Mouse (Mus musculus) embryonic facial prominence, embryonic 15.5 days (tissue): ENCODE measurements around the gene Cenpb. TPM values are rescaled to one million over a fixed set of nuclear protein-coding genes. Genes with fewer than 3 reads are reported as not detected.

Source experiments
- ATAC-seq: fragments of 200-750 bp; cut with Nextera tagmentation; 2 replicates; pipeline ENCODE4 v1.8.0; 2017; ENCODE audit warnings: low read depth, moderate TSS enrichment; ENCODE audit not compliant: insufficient number of reproducible peaks, low FRiP score, low TSS enrichment
- H3K27ac ChIP-seq: fragments of 300-500 bp; sonication (generic); replicated peaks from 2 replicates; pipeline ENCODE4 v1.5.1; 2015; ENCODE audit warnings: mild to moderate bottlenecking, inconsistent platforms
- H3K27me3 ChIP-seq: fragments of 300-500 bp; sonication (generic); 2 replicates; pipeline ENCODE4 v1.6.1; 2015; ENCODE audit warnings: inconsistent platforms
- H3K36me3 ChIP-seq: fragments of 300-500 bp; sonication (generic); 2 replicates; pipeline ENCODE4 v1.6.1; 2015; ENCODE audit warnings: mild to moderate bottlenecking, inconsistent platforms
- H3K4me1 ChIP-seq: fragments of 300-500 bp; sonication (generic); 2 replicates; pipeline ENCODE4 v1.6.1; 2015; ENCODE audit warnings: inconsistent platforms
- H3K4me2 ChIP-seq: fragments of 300-500 bp; sonication (generic); replicated peaks from 2 replicates; pipeline ENCODE4 v1.6.1; 2015; ENCODE audit warnings: mild to moderate bottlenecking, inconsistent platforms
- H3K4me3 ChIP-seq: fragments of 300-500 bp; sonication (generic); replicated peaks from 2 replicates; pipeline ENCODE4 v1.5.1; 2015; ENCODE audit warnings: mild to moderate bottlenecking, inconsistent platforms
- H3K9ac ChIP-seq: fragments of 300-500 bp; sonication (generic); 2 replicates; pipeline ENCODE4 v1.6.1; 2015; ENCODE audit warnings: inconsistent platforms
- H3K9me3 ChIP-seq: fragments of 300-500 bp; sonication (generic); replicated peaks from 2 replicates; pipeline ENCODE4 v1.6.1; 2016; ENCODE audit warnings: inconsistent platforms
- WGBS: fragments of 180-500 bp; shearing (Covaris S2); methylation state at CpG from one replicate; pipeline ENCODE4 v1.1.7; 2015; 5-methylcytosine and 5-hydroxymethylcytosine counted together
- polyA plus RNA-seq: library from polyadenylated mRNA; unstranded; fragments of >200 nt; fragmentation: Nextera tagmentation; extraction: Ambion mirVana; gene quantifications from 2 replicates; pipeline ENCODE4 v1.2.1, GENCODE M21; 2015

Gene Cenpb
- polyA plus RNA-seq, 1 experiment from 2014 or later, result 13.3 TPM

DNA sequence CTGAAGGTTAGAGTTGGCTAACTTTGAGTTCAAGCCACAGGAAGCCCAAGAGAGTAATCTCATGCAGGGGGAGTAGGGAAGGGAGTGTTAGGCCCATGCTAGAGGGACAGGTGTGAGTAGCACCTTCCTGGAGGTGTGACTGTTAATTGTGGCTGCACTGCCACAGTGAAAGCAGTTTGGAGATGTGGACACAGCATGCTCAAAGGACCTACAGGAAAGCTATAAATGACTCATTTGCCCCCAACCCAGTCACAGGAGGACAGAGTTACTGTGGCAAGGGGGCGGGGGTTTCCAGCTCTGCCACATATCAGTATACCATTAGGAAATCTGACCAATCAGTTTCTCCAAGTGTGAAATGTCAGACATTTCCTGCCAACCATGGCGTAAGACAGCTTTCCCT lies 34.3 kb downstream of the Cenpb start:
- H3K4me3 ChIP-seq, result no peak overlapping the region
- no peaks in the 10 kb centered on the region for H3K9me3 ChIP-seq
- no peak for ATAC-seq
- peaks cover 5% of the 10 kb centered on the region; the same call in 1 of the 2 replicates for H3K4me1 ChIP-seq
- peaks cover 83% of the 10 kb centered on the region for H3K36me3 ChIP-seq
- H3K9ac ChIP-seq, result no peak overlapping the region
- H3K4me2 ChIP-seq, result no peak overlapping the region
- 81% methylated on average over 2 of the region's 2 CpGs for WGBS
- H3K27ac ChIP-seq, result no peak overlapping the region
- H3K27me3 ChIP-seq, result no peaks in the 10 kb centered on the region

DNA sequence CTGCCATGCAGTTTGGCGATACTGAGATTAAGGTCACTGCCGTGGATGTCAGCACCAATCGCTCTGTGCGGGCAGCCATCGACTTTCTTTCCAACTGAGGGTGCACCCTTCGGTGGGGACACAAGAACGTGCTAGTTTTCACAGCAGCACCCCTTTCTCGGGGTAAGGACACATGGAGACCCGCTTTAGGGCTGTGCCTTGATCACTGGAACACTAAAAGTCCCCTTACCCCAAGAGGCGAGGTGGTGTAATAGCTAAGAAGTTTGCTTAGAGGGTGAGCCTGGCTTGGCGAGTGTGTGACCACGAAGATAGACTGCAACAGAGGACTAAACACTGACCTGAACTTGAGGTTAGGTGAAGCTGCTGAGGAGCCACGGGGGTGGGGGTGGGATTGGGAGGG lies 34.7 kb downstream of the Cenpb start:
- peaks cover 83% of the 10 kb centered on the region for H3K36me3 ChIP-seq
- no peak for ATAC-seq
- no peak overlapping the region for H3K4me2 ChIP-seq
- WGBS, result 68% methylated on average over 13 of the region's 13 CpGs
- H3K4me3 ChIP-seq, result no peak overlapping the region
- no peaks in the 10 kb centered on the region for H3K9me3 ChIP-seq
- H3K27me3 ChIP-seq, result no peaks in the 10 kb centered on the region
- H3K4me1 ChIP-seq, result peaks cover 5% of the 10 kb centered on the region; the same call in 1 of the 2 replicates
- H3K9ac ChIP-seq, result no peak overlapping the region
- H3K27ac ChIP-seq, result no peak overlapping the region

DNA sequence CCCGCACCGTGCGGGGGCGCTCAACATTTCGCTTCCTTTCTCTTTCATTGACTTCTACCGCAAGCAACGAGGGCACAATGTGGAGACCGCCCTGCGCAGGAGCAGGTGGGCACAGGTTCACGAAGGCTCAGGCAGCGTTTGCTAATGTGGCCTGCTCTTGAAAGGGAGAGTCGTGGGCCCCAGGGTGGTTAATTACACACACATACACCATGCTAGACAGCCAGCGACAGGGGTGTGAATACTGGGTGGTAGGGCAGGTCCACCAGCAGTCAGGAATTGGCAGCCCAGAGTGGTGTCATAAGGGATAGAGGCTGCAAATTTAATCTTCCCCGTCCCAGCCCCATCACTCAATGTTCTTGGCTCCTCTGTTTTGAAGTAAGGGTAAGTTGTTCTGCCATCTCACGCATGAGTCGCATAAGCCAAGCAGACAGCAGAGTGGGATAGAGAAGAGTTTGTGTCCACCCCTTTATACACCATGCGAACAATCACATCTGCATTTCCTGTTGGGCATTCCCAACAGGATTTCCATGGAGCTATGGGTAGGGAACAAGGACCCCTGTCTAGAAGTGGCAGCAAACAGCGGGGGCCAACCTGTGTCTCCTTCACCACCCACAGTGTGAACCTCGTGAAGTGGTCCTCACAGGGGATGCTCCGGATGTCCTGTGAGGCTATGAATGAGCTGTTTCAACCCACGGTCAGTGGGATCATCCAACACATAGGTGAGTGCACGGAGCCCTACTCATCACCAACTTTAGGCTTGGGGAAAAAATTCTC lies 36.7 kb downstream of the Cenpb start:
- H3K27me3 ChIP-seq, result no peaks in the 10 kb centered on the region
- H3K4me2 ChIP-seq, result no peak overlapping the region
- H3K9ac ChIP-seq, result no peak overlapping the region
- 73% methylated on average over 22 of the region's 22 CpGs for WGBS
- no peak for ATAC-seq
- no peak overlapping the region for H3K4me3 ChIP-seq
- H3K9me3 ChIP-seq, result no peaks in the 10 kb centered on the region
- peaks cover 5% of the 10 kb centered on the region; the same call in 1 of the 2 replicates for H3K4me1 ChIP-seq
- no peak overlapping the region for H3K27ac ChIP-seq
- H3K36me3 ChIP-seq, result peaks cover 79% of the 10 kb centered on the region

DNA sequence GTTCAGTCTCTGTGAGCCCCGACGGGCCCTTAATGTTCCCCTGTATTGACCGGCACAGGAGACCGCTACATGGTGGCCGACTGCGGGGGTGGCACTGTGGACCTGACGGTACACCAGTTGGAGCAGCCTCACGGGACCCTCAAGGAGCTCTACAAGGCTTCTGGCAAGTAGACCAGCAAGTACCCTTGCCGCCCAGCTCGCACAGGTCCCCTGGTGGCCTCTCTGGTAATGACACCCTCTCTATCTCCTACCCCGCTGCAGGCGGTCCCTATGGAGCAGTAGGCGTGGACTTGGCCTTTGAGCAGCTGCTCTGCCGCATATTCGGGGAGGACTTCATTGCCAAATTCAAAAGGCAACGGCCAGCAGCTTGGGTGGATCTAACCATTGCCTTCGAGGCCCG lies 37.3 kb downstream of the Cenpb start:
- ATAC-seq, result peak; percentile 50; the same call in 1 of the 2 replicates
- H3K27ac ChIP-seq, result no peak overlapping the region
- no peak overlapping the region for H3K4me2 ChIP-seq

DNA sequence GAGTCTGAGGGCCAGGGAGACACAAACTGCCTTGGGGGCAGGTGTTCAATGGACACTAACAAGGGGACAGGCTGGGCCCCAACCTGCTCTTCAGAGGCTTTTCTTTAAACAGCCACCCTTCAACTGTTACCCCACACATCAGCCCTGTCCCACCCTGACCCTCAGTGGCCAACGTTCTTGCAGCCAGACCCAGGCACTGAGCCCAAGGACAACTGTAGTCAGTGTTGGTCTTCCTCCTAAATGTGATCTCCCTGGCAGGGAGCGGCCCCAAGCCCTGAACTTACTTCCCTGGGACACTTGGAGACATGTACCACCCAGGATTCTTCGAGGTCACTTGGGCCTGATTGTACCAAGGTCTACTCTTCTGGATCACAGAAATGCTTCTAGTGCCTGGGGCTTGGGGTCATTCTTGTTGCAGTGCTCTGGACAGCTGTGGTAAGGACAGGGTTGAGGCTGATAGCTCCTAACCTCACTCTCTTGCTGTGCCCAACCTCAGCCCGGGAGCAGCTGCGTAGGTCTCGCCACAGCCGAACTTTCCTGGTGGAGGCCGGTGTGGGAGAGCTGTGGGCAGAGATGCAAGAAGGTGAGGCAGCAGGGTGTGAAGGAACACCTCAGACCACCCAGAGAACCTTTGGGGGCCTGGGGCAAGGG lies 38.4 kb downstream of the Cenpb start:
- Histone ChIP-seq H3K9ac (no peak overlapping the region), H3K36me3 (peaks cover 78% of the 10 kb centered on the region), H3K27ac (no peak overlapping the region), H3K4me3 (no peak overlapping the region), H3K27me3 (no peaks in the 10 kb centered on the region), H3K9me3 (no peaks in the 10 kb centered on the region), H3K4me1 (peaks cover 5% of the 10 kb centered on the region; the same call in 1 of the 2 replicates), H3K4me2 (no peak overlapping the region)
- WGBS, result 90% methylated on average over 8 of the region's 8 CpGs
- ATAC-seq, result no peak

More for the DNA sequence above, 37.3 kb downstream of the Cenpb start:
- no peak overlapping the region for H3K4me3 ChIP-seq
- H3K27me3 ChIP-seq, result no peaks in the 10 kb centered on the region
- no peaks in the 10 kb centered on the region for H3K9me3 ChIP-seq
- H3K9ac ChIP-seq, result no peak overlapping the region
- H3K36me3 ChIP-seq, result peaks cover 78% of the 10 kb centered on the region
- WGBS, result 32% methylated on average over 18 of the region's 18 CpGs
- H3K4me1 ChIP-seq, result peaks cover 5% of the 10 kb centered on the region; the same call in 1 of the 2 replicates

DNA sequence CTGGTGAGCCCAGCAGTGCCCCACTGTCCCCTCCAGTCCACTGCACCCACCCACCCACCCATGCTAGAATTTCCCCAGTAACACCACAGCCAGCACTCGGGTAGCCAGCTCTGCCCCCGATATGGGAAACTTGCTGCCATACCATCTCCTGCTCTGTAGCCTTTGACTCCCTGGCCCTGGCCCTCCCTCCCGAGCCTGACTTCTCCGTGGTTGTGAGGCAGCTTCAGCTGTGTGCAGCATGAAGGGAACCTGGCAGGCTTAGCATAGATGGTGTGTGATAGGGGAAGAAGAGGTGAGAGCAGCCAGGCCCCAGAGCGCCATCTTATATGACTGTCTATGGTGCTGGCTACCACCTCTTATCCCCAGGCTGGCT lies 39.3 kb downstream of the Cenpb start:
- Histone ChIP-seq H3K36me3 (peaks cover 69% of the 10 kb centered on the region), H3K9me3 (no peaks in the 10 kb centered on the region)
- WGBS, result 74% methylated on average over 5 of the region's 5 CpGs

DNA sequence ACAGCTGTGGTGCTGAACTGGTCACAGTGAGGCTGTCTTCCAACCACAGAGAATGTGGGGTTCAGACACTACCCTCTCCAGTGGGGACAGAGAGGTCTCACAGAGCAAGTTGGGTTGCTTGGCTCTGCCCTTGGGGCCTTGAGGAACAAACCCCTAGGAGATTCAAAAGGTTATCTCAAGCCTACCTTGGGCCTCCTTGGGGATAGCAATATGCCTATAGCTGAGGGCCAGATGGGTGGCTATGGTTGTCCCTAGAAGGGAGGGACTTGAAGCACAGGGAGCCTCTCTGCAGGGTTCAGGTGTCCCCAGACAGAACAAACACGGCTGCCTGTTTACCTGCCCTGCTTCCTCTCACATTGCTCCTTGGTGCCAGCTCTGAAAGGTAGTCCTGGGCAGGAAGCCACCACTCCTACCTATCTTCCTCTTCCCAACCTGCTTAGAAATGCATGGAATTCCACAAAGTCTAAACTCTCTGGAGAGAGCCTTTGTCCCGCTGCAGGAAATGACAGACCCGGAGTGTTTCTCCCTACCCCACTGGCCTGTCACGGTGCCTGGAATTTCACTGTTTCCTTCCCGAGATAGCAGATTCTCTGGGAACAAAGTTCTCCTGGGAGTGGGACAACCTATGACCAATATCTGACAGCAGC lies 39.9 kb downstream of the Cenpb start:
- H3K27me3 ChIP-seq, result no peaks in the 10 kb centered on the region
- no peak for ATAC-seq
- H3K36me3 ChIP-seq, result peaks cover 63% of the 10 kb centered on the region
- no peak overlapping the region for H3K27ac ChIP-seq
- H3K9ac ChIP-seq, result no peak overlapping the region
- peaks cover 5% of the 10 kb centered on the region; the same call in 1 of the 2 replicates for H3K4me1 ChIP-seq
- no peak overlapping the region for H3K4me2 ChIP-seq
- no peak overlapping the region for H3K4me3 ChIP-seq
- no peaks in the 10 kb centered on the region for H3K9me3 ChIP-seq
- 33% methylated on average over 5 of the region's 5 CpGs for WGBS

More for the DNA sequence above, 39.3 kb downstream of the Cenpb start:
- no peak for ATAC-seq
- H3K4me3 ChIP-seq, result no peak overlapping the region
- H3K9ac ChIP-seq, result no peak overlapping the region
- H3K27me3 ChIP-seq, result no peaks in the 10 kb centered on the region
- no peak overlapping the region for H3K4me2 ChIP-seq
- H3K4me1 ChIP-seq, result peaks cover 5% of the 10 kb centered on the region; the same call in 1 of the 2 replicates
- no peak overlapping the region for H3K27ac ChIP-seq

DNA sequence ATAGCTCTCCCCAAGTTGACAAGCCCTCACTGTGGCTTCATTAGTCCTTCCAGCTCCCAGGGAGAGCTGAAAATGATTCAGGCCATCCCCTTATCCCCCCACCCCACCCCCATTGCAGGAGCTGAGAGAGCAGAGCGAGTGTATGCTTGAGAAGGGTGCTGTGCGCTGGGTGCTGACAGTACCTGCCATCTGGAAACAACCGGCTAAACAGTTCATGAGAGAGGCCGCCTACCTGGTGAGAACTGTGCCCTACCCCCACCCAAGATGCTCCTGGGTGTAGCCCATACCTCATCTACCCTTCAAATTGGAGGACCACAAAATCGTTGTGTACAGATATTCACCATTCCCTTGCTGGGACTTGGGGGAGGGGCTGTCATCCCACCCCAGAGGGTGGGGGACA lies 40.6 kb downstream of the Cenpb start:
- 84% methylated on average over 5 of the region's 5 CpGs for WGBS
- H3K4me1 ChIP-seq, result peaks cover 5% of the 10 kb centered on the region; the same call in 1 of the 2 replicates
- no peak overlapping the region for H3K9ac ChIP-seq
- no peak overlapping the region for H3K4me3 ChIP-seq
- no peaks in the 10 kb centered on the region for H3K9me3 ChIP-seq
- H3K4me2 ChIP-seq, result no peak overlapping the region
- H3K36me3 ChIP-seq, result peaks cover 60% of the 10 kb centered on the region
- no peaks in the 10 kb centered on the region for H3K27me3 ChIP-seq
- ATAC-seq, result no peak
- no peak overlapping the region for H3K27ac ChIP-seq

DNA sequence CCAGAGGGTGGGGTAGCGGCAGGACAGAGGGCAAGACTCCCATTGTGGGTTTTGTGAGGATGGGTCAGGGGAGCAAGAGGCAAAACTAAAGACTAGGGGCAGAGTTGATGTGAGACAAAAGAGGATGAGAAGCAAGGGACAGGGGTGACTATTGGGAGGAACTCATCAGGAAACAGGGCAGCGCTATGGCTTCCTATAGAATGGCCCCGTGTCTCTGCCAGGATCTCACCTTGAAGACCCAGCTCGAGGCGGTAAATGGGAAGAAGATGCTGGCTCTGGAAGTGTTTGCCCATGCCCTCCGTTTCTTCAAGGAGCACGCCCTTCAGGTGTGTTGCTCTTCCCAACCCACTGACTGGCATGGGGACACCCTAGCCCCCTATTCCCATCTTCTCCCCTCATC lies 41.1 kb downstream of the Cenpb start:
- Histone ChIP-seq H3K9ac (no peak overlapping the region), H3K4me3 (no peak overlapping the region), H3K9me3 (no peaks in the 10 kb centered on the region), H3K4me2 (no peak overlapping the region), H3K27me3 (no peaks in the 10 kb centered on the region), H3K4me1 (peaks cover 5% of the 10 kb centered on the region; the same call in 1 of the 2 replicates), H3K36me3 (peaks cover 62% of the 10 kb centered on the region), H3K27ac (no peak overlapping the region)
- ATAC-seq, result no peak
- 93% methylated on average over 7 of the region's 7 CpGs for WGBS

DNA sequence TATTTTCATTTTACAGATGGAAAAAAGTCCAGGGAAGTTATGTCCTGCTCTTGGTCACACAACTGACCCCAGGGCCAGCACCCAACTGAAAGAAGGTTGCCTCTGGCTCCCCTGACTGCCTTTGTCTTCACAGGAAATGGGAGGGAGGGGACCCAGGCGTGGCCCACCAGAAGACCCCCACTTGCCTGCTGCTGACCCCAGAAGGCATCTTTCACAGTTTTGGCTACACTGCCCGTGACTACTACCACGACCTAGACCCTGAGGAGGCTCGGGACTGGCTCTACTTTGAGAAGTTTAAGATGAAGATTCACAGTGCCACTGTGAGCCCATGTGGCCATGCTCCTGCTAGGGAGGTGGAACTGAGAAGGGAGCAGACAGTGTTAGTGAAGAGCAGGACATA lies 41.6 kb downstream of the Cenpb start:
- no peak overlapping the region for H3K4me3 ChIP-seq
- H3K36me3 ChIP-seq, result peaks cover 59% of the 10 kb centered on the region
- H3K4me1 ChIP-seq, result peaks cover 5% of the 10 kb centered on the region; the same call in 1 of the 2 replicates
- WGBS, result 69% methylated on average over 4 of the region's 4 CpGs
- H3K9ac ChIP-seq, result no peak overlapping the region
- H3K4me2 ChIP-seq, result no peak overlapping the region
- no peaks in the 10 kb centered on the region for H3K9me3 ChIP-seq
- no peak for ATAC-seq
- no peak overlapping the region for H3K27ac ChIP-seq
- H3K27me3 ChIP-seq, result no peaks in the 10 kb centered on the region

DNA sequence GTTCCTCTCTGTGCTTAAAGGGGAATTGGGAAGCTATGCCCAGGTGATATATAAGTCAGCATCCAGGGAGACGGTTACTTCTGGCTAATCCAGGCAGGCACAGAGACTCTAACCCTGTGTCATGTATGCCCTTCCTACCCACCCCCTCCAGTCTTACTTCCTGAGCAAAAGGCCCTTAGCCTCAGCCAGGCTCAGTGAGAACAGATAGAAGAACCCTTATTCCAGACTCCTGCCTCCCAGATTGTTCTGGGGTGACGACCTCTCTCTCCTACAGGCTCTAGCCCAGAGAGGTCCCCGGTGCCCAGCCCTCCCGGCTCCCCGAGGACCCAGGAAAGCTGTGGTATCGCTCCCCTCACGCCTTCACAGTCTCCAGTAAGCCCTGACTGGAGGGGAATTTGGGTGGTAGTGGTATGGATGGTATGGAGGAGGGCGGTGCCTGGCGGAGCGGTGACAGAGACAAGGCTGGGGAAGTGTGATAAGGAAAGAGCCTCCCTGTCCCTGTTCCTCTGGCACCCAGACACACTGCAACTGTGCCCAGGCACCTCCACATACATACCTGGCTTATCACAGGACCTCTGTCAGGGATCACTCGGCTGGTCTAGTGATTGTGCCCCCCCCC lies 44.2 kb downstream of the Cenpb start:
- H3K4me1 ChIP-seq, result no peaks in the 10 kb centered on the region
- H3K9ac ChIP-seq, result no peak overlapping the region
- H3K4me2 ChIP-seq, result no peak overlapping the region
- no peak overlapping the region for H3K27ac ChIP-seq
- peaks cover 38% of the 10 kb centered on the region for H3K36me3 ChIP-seq
- H3K27me3 ChIP-seq, result no peaks in the 10 kb centered on the region
- H3K9me3 ChIP-seq, result no peaks in the 10 kb centered on the region
- H3K4me3 ChIP-seq, result no peak overlapping the region
- no peak for ATAC-seq
- 65% methylated on average over 11 of the region's 11 CpGs for WGBS
